8 mouse cellular contexts compared by ENCODE assay signal in the genomic region with DNA sequence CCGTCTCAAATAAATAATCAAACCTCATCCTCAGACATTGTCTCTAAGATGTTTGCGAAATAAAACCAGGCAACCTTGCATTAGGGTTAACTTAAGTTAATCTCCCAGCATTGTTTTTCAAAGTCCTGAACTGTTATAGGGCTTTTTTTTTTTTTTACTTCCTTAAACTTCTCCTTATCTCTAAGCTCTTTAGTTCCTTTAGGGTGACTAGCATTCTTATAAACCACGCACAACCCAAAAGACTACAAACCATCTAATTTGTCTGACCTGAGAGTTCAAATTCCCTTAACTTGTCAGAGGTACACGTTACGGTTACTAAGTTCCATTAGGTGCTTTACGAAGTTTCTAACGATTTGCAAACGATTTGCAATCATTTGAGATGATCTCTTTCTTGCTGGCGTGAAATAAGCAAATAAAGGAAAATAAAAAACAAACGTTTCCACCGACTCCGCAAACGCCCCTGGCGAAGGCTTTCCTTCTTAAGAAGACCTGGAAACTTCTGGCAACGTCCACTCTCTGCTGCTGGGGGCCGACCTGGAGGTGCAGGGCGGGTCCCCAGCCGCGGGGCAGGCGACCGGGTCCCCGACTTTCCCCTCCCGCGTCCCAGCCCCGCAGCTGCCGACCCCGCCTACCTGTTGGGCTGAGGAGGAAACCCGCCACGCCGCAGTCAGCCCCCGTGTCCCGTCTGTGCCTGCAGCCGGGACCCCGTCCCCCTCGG. TPM values are rescaled to one million over a fixed set of nuclear protein-coding genes. Genes with fewer than 3 reads are reported as not detected.
DNase-seq lines count a peak whose midpoint lies in the region; ATAC-seq and TF ChIP-seq lines count a peak whose summit lies in the region.

No protein-coding gene starts in this region.

- 2% methylated on average over 35 of the region's 35 CpGs for WGBS in heart, postnatal 0 days
- WGBS in forebrain, embryonic 12.5 days: under 1% methylated on average over 35 of the region's 35 CpGs
- WGBS in liver, embryonic 12.5 days (ENCODE audit: insufficient replicate concordance): 2% methylated on average over 35 of the region's 35 CpGs
- WGBS in small intestine, adult 2 months: under 1% methylated on average over 35 of the region's 35 CpGs

- no peak for TF ChIP-seq EP300 in heart, postnatal 0 days (IDR thresholded peaks at IDR 0.05; ENCODE audit: low read depth)

- H3K4me2 ChIP-seq in heart, postnatal 0 days (ENCODE audit: low read depth, low read length): peak overlapping the region; percentile 81
- peak overlapping the region; percentile 74 for H3K4me2 ChIP-seq in forebrain, embryonic 12.5 days
- peak overlapping the region; percentile 80 for H3K4me2 ChIP-seq in liver, embryonic 12.5 days

- H3K9ac ChIP-seq in heart, postnatal 0 days (replicated peaks; ENCODE audit: low read depth, low read length): peak overlapping the region; percentile 95
- peak overlapping the region; percentile 83 for H3K9ac ChIP-seq in forebrain, embryonic 12.5 days
- peak overlapping the region; percentile 97 for H3K9ac ChIP-seq in liver, embryonic 12.5 days

- no peaks in the 10 kb centered on the region for H3K9me3 ChIP-seq in heart, postnatal 0 days (replicated peaks; ENCODE audit: control insufficient read depth, low read length)
- peaks cover 7% of the 10 kb centered on the region; the same call in 1 of the 2 replicates for H3K9me3 ChIP-seq in forebrain, embryonic 12.5 days
- no peaks in the 10 kb centered on the region; the same call in 1 of the 2 replicates for H3K9me3 ChIP-seq in liver, embryonic 12.5 days (replicated peaks)

- H3K4me3 ChIP-seq in heart, postnatal 0 days (ENCODE audit: low read depth, low read length): peak overlapping the region; percentile 99
- peak overlapping the region; percentile 91 for H3K4me3 ChIP-seq in forebrain, embryonic 12.5 days (replicated peaks)
- peak overlapping the region; percentile 94 for H3K4me3 ChIP-seq in liver, embryonic 12.5 days
- H3K4me3 ChIP-seq in small intestine, adult 2 months (ENCODE audit: low read depth, low read length): peak overlapping the region; percentile 93

- H3K27me3 ChIP-seq in heart, postnatal 0 days (ENCODE audit: control insufficient read depth, insufficient read depth, low read length): no peaks in the 10 kb centered on the region
- H3K27me3 ChIP-seq in forebrain, embryonic 12.5 days: no peaks in the 10 kb centered on the region
- no peaks in the 10 kb centered on the region for H3K27me3 ChIP-seq in liver, embryonic 12.5 days (replicated peaks)
- no peaks in the 10 kb centered on the region for H3K27me3 ChIP-seq in small intestine, adult 2 months (ENCODE audit: control insufficient read depth, insufficient read depth, low read length)

- peak; percentile 51; the same call in 1 of the 2 replicates for ATAC-seq in heart, postnatal 0 days (ENCODE audit: insufficient read depth, low read depth)
- ATAC-seq in forebrain, embryonic 12.5 days (ENCODE audit: low FRiP score): no peak; the same call in 1 of the 2 replicates
- ATAC-seq in liver, embryonic 12.5 days: peak; percentile 73
- ATAC-seq in monocyte, adult 5-6 weeks (replicated peaks; ENCODE audit: insufficient number of reproducible peaks, low FRiP score, low TSS enrichment, poor library complexity, severe bottlenecking): no peak

- peak overlapping the region; percentile 92 for H3K27ac ChIP-seq in heart, postnatal 0 days (ENCODE audit: low read depth)
- peak overlapping the region; percentile 85 for H3K27ac ChIP-seq in forebrain, embryonic 12.5 days
- H3K27ac ChIP-seq in liver, embryonic 12.5 days: peak overlapping the region; percentile 96
- H3K27ac ChIP-seq in small intestine, adult 2 months (ENCODE audit: insufficient read depth, low read depth, low read length): peak overlapping the region; percentile 86

- no peak for DNase-seq in heart, postnatal 0 days (ENCODE audit: low spot score)
- DNase-seq in heart, postnatal 4 days: no peak
- DNase-seq in MEL-GATA-1-ER (ENCODE audit: extremely low read depth, low read depth): peak; percentile 76
- DNase-seq in urinary bladder, postnatal 36 days (ENCODE audit: low spot score in 2 of 2): no peak

- no peaks in the 10 kb centered on the region for H3K36me3 ChIP-seq in heart, postnatal 0 days (replicated peaks; ENCODE audit: control insufficient read depth, insufficient read depth, low read length)
- H3K36me3 ChIP-seq in forebrain, embryonic 12.5 days (replicated peaks): no peaks in the 10 kb centered on the region
- peaks cover 3% of the 10 kb centered on the region; the same call in 1 of the 2 replicates for H3K36me3 ChIP-seq in liver, embryonic 12.5 days
- 0 out of 2 replicates have a peak, but pooled peaks cover 1% of the 10 kb centered on the region for H3K36me3 ChIP-seq in small intestine, adult 2 months (ENCODE audit: control insufficient read depth, insufficient read depth, low read length)

- 0 out of 2 replicates have a peak, but pooled peaks cover 11% of the 10 kb centered on the region for H3K4me1 ChIP-seq in heart, postnatal 0 days (ENCODE audit: control insufficient read depth, insufficient read depth)
- peaks cover 9% of the 10 kb centered on the region; the same call in 1 of the 2 replicates for H3K4me1 ChIP-seq in forebrain, embryonic 12.5 days
- peaks cover 32% of the 10 kb centered on the region for H3K4me1 ChIP-seq in liver, embryonic 12.5 days
- H3K4me1 ChIP-seq in small intestine, adult 2 months (ENCODE audit: control insufficient read depth, insufficient read depth, insufficient read length, low read length): peaks cover 4% of the 10 kb centered on the region; the same call in 1 of the 2 replicates

- TF ChIP-seq POLR2A in small intestine, adult 2 months (IDR thresholded peaks at IDR 0.05; ENCODE audit: low read depth, low read length): no peak

- no peak for TF ChIP-seq CTCF in heart, postnatal 0 days (IDR thresholded peaks at IDR 0.05; ENCODE audit: low read depth)
- TF ChIP-seq CTCF in small intestine, adult 2 months (IDR thresholded peaks at IDR 0.05; ENCODE audit: extremely low read depth, insufficient read length, insufficient replicate concordance, low read depth, low read length): no peak

RNA-seq across cellular contexts. Expression of a gene that starts 0.6 kb away (rescaled TPM):
- 19.0 and 41.9 TPM in 2 replicates for total RNA-seq in heart, postnatal 0 days (2014; rRNA removed; ENCODE audit: low replicate concordance)
- polyA plus RNA-seq in heart, postnatal 0 days (2015; fragmentation: Nextera tagmentation; extraction: Ambion mirVana): 3.1 and 3.7 TPM in 2 replicates
- total RNA-seq in heart, postnatal 4 days (2021): 10 to 100 TPM; 21.3 to 24.6 TPM
- 12.6 and 13.6 TPM in 2 replicates for polyA plus RNA-seq in forebrain, embryonic 12.5 days (2016; fragmentation: Nextera tagmentation; extraction: Ambion mirVana)
- polyA plus RNA-seq in liver, embryonic 12.5 days (2016; fragmentation: Nextera tagmentation; extraction: Ambion mirVana): 12.7 and 13.8 TPM in 2 replicates
- 45.3 and 66.8 TPM in 2 replicates for polyA plus RNA-seq in small intestine, adult 2 months (2012; rRNA removed)
- 26.5 to 35.9 TPM (median 28.2 TPM) in 3 replicates for total RNA-seq in monocyte, adult 5-6 weeks (2017)

RNA-seq across cellular contexts. Expression of a gene that starts 35.8 kb away (rescaled TPM):
- total RNA-seq in heart, postnatal 0 days (2014; rRNA removed; ENCODE audit: low replicate concordance): 20.3 and 25.8 TPM in 2 replicates
- polyA plus RNA-seq in heart, postnatal 0 days (2015; fragmentation: Nextera tagmentation; extraction: Ambion mirVana): 23.6 and 24.7 TPM in 2 replicates
- total RNA-seq in heart, postnatal 4 days (2021): 1 to 10 TPM; 8.6 to 8.7 TPM
- polyA plus RNA-seq in forebrain, embryonic 12.5 days (2016; fragmentation: Nextera tagmentation; extraction: Ambion mirVana): 20.8 and 23.1 TPM in 2 replicates
- 20.2 and 20.9 TPM in 2 replicates for polyA plus RNA-seq in liver, embryonic 12.5 days (2016; fragmentation: Nextera tagmentation; extraction: Ambion mirVana)
- 0.96 and 3.9 TPM in 2 replicates for polyA plus RNA-seq in small intestine, adult 2 months (2012; rRNA removed)
- total RNA-seq in monocyte, adult 5-6 weeks (2017): 4.8 to 9.4 TPM (median 8.9 TPM) in 3 replicates

RNA-seq across cellular contexts. Expression of a gene that starts 57.4 kb away (rescaled TPM):
- not detected in 2 replicates for total RNA-seq in heart, postnatal 0 days (2014; rRNA removed; ENCODE audit: low replicate concordance)
- polyA plus RNA-seq in heart, postnatal 0 days (2015; fragmentation: Nextera tagmentation; extraction: Ambion mirVana): not detected in 2 replicates
- total RNA-seq in heart, postnatal 4 days (2021): not detected
- polyA plus RNA-seq in forebrain, embryonic 12.5 days (2016; fragmentation: Nextera tagmentation; extraction: Ambion mirVana): not detected in 2 replicates
- polyA plus RNA-seq in liver, embryonic 12.5 days (2016; fragmentation: Nextera tagmentation; extraction: Ambion mirVana): not detected in 2 replicates
- not detected in 2 replicates for polyA plus RNA-seq in small intestine, adult 2 months (2012; rRNA removed)
- not detected in 3 replicates for total RNA-seq in monocyte, adult 5-6 weeks (2017)

Comparison
In these comparisons a context has a peak if more than half of its experiments do, and no peak if none do; other contexts are left out.
1. ATAC-seq: peak in heart, postnatal 0 days (single experiment) and liver, embryonic 12.5 days (single experiment); none in forebrain, embryonic 12.5 days (single experiment) and monocyte, adult 5-6 weeks (single experiment).
2. Peak in every context shown above with its lines, with median percentiles within 50 percentile points of each other: H3K27ac ChIP-seq, H3K4me2 ChIP-seq, H3K4me3 ChIP-seq and H3K9ac ChIP-seq.